ENCODE assay signal across 26 mouse cellular contexts in genomic region chr13:36576781-36577180, GRCm38 (mm10).
A peak's percentile ranks its signal among the peaks of the same experiment; 100 is the strongest.
DNase-seq lines count a peak whose midpoint lies in the region; ATAC-seq lines count a peak whose summit lies in the region.
"Had no signal": no experiment of that assay in that cellular context is flagged by ENCODE, and none has a peak within 500 bp of the region (broad histone marks: within the 10 kb centered on the region; RNA-seq: fewer than 3 reads in every experiment).

No protein-coding gene starts in this region.

- no peaks in the 10 kb centered on the region for H3K9me3 ChIP-seq in forebrain, embryonic 10.5 days
- no peaks in the 10 kb centered on the region for H3K9me3 ChIP-seq in forebrain, embryonic 12.5 days
- H3K9me3 ChIP-seq: forebrain, embryonic 15.5 days; heart, embryonic 10.5 days; limb, embryonic 15.5 days; megakaryocyte, embryonic 14.5 days; stomach, embryonic 15.5 days had no signal

- no peak for ATAC-seq in forebrain, embryonic 12.5 days (ENCODE audit: low FRiP score)
- ATAC-seq: CD4-positive, CD25-positive, alpha-beta regulatory T cell, adult 4 months; forebrain, embryonic 15.5 days; hindbrain, postnatal 0 days; intestine, embryonic 16.5 days had no signal

- intact Hi-C loops in left cerebral cortex, postnatal 14 days (cut with DNase I): loop anchor here (5.0 kb wide), 1 partner anchor 156 kb away; no protein-coding TSS in a partner anchor

- H3K9ac ChIP-seq in forebrain, embryonic 12.5 days: no peak overlapping the region
- H3K9ac ChIP-seq: forebrain, embryonic 15.5 days; limb, embryonic 15.5 days; liver, embryonic 14.5 days; lung, embryonic 14.5 days; stomach, embryonic 15.5 days had no signal

- H3K4me3 ChIP-seq in forebrain, embryonic 10.5 days: no peak overlapping the region
- no peak overlapping the region for H3K4me3 ChIP-seq in forebrain, embryonic 12.5 days (replicated peaks)
- H3K4me3 ChIP-seq: forebrain, embryonic 15.5 days; gastrocnemius, adult 2 months; heart, embryonic 10.5 days; limb, embryonic 15.5 days; megakaryocyte, embryonic 14.5 days; stomach, embryonic 15.5 days had no signal

- H3K27ac ChIP-seq in forebrain, embryonic 10.5 days: 0 out of 2 replicates have a peak overlapping the region, but pooled peaks have one; percentile 92
- no peak overlapping the region for H3K27ac ChIP-seq in forebrain, embryonic 12.5 days
- H3K27ac ChIP-seq: forebrain, embryonic 15.5 days; gastrocnemius, adult 2 months; heart, embryonic 10.5 days; limb, embryonic 15.5 days; liver, embryonic 14.5 days; stomach, embryonic 15.5 days had no signal

- no peak overlapping the region for H3K4me2 ChIP-seq in forebrain, embryonic 12.5 days
- H3K4me2 ChIP-seq: forebrain, embryonic 15.5 days; limb, embryonic 15.5 days; lung, embryonic 14.5 days; stomach, embryonic 15.5 days had no signal

- peaks cover 42% of the 10 kb centered on the region for H3K27me3 ChIP-seq in forebrain, embryonic 10.5 days (ENCODE audit: poor library complexity, severe bottlenecking)
- no peaks in the 10 kb centered on the region for H3K27me3 ChIP-seq in forebrain, embryonic 12.5 days
- H3K27me3 ChIP-seq: forebrain, embryonic 15.5 days; limb, embryonic 15.5 days; stomach, embryonic 15.5 days had no signal

- H3K36me3 ChIP-seq in forebrain, embryonic 10.5 days (replicated peaks): no peaks in the 10 kb centered on the region
- no peaks in the 10 kb centered on the region for H3K36me3 ChIP-seq in forebrain, embryonic 12.5 days (replicated peaks)
- H3K36me3 ChIP-seq: forebrain, embryonic 15.5 days; heart, embryonic 10.5 days; limb, embryonic 15.5 days; stomach, embryonic 15.5 days had no signal

- WGBS in forebrain, embryonic 10.5 days: 84% methylated on average over 4 of the region's 4 CpGs
- 78% methylated on average over 4 of the region's 4 CpGs for WGBS in forebrain, embryonic 12.5 days

- peaks cover 22% of the 10 kb centered on the region for H3K4me1 ChIP-seq in forebrain, embryonic 10.5 days
- H3K4me1 ChIP-seq in forebrain, embryonic 12.5 days: peaks cover 13% of the 10 kb centered on the region

- DNase-seq in forebrain, embryonic 10.5 days (ENCODE audit: extremely low spot score, low spot score): no peak
- DNase-seq in layer of hippocampus, adult 9-11 months: peak; percentile 57
- DNase-seq in layer of hippocampus, postnatal 10 days (ENCODE audit: low spot score in 2 of 2): no peak
- DNase-seq in MN1 (ENCODE audit: low spot score): peak; percentile 37
- DNase-seq in left cerebral cortex, postnatal 14 days (ENCODE audit: low spot score in 2 of 2): peak; percentile 19 to 61
- DNase-seq in spleen, postnatal 4 days (ENCODE audit: low spot score in 2 of 2): no peak
- no peak for DNase-seq in lung, postnatal 25 days (ENCODE audit: low spot score)
- DNase-seq: adrenal gland, postnatal 25 days; cerebellum, postnatal 14 days; gastrocnemius, adult 2 months; kidney, adult 9 months; kidney, postnatal 14 days; lung, embryonic 14.5 days; lung, postnatal 36 days; midbrain, embryonic 14.5 days; thymus, adult 18-20 months had no signal

Comparison
In these comparisons a context has a peak if more than half of its experiments do, and no peak if none do; other contexts are left out.
1. DNase-seq: peak in layer of hippocampus, adult 9-11 months (single experiment), MN1 (single experiment) and left cerebral cortex, postnatal 14 days (2 of 2); none in forebrain, embryonic 10.5 days (single experiment), layer of hippocampus, postnatal 10 days (0 of 2), spleen, postnatal 4 days (0 of 2) and lung, postnatal 25 days (single experiment).